Mouse (Mus musculus) cerebellum, adult (tissue): ENCODE data around the gene Ulk4.

Source experiments
- ATAC-seq: cut with Nextera tagmentation; 2 replicates; pipeline ENCODE4 v1.9.2; 2017; ENCODE audit warnings: mild to moderate bottlenecking, moderate library complexity, mixed read lengths; ENCODE audit not compliant: insufficient number of reproducible peaks, low FRiP score, low TSS enrichment

The Ulk4 gene

DNA sequence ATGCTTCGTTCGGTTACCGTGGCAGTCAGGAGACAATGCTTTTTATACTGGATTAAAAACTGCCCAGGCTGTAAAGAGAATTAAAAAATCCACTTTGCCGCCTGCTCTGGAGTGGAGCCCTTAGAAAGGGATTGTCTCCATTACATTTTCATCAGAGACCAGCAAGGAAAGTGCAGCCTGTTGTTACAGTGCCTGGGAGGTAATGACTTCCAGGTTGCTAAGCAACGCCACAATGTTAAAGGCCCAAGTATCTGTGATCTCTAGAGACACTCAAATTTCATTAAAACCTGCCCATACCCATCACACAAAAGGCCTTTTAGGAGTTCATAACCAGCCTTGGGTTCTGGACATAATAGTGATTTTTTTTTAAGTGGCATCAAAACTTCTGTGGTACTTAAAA lies 239.0 kb downstream of the Ulk4 start:
- ATAC-seq: no peak

DNA sequence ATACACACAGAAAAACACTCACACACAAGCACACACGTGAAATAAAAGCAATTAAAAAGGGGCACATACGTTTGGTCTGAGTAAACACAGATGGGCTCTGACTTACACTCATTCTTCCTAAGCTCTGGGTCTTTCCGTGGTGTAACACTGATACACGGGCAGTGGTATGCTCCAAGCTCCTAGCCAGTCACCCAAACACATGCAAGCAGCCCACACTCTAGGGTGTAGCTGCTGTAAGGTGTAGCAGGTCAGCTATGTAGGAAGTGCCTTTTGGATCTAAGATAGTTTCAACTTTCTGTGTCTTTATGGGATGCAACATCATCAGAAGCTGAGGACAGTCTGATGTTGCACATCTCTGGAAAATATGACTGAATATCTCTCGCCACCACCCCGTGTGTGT lies 241.7 kb downstream of the Ulk4 start:
- no peak for ATAC-seq

DNA sequence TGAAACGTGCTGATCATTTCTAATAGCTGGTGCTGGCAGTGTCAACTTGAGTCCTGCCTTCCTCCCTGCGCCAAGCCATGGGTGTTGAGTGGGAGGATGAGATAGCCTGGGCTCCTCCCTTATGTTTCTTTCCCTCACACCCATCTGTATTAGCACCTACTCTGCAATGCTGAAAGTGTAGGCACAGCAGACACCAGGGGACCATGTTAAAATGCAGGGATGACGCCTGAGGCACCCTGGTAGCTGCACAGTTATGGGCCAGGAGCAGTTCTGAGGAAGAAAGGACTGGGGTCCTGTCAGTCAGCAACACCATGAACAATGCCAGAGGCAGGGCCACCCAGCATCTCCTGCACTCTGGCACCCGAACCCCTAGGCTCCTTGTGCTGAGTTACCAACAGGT lies 243.4 kb downstream of the Ulk4 start:
- ATAC-seq: no peak

DNA sequence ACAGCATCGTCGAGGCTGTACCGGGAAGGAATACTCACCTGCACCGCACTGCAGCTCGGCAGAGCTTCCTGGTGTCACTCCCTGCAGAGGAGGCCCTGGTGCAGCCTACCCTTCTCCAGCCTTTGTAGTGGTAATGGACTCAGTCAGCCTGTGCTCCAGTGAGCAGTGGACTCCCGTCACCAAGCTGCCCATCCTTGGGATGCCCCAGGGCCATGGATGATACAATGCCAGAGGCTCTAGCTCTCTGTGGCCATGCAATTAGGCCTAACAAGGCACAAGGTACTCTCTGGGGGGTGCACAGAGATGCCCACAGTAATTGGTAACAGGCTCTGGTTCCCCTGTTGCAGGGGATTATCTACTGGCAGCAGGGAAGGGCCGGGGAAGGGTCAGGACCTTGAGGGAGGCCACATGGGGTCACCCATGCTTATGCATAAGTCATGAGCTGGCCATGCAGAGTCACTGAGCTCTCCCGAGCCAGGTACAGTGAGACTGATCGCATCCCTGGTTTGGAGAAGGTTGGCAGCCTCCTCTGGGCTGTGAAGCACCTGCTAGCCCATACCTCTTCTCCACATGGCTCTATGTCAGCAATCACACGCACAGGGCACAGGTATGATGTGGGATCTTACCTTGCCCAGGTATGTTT lies 244.6 kb downstream of the Ulk4 start:
- no peak for ATAC-seq

DNA sequence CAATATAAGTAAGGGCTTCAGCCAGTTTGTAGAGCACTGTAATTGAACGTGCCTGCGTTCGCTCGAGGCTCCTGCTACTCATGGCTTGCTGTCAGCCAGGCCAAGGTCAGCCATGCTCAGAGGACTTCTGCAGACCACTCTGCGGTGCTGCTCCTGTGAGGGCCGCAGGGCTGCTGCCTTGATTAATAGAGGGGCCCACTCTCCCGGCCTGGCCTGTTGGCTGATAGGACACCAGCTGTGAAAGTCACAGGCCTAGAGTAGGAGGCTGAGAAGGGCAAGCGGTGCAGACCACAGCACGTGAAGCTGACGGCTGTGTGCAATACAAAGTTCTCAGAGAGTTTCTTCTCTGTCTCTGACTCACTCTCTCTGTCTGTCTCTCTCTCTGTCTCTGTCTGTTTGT lies 246.0 kb downstream of the Ulk4 start:
- no peak for ATAC-seq

DNA sequence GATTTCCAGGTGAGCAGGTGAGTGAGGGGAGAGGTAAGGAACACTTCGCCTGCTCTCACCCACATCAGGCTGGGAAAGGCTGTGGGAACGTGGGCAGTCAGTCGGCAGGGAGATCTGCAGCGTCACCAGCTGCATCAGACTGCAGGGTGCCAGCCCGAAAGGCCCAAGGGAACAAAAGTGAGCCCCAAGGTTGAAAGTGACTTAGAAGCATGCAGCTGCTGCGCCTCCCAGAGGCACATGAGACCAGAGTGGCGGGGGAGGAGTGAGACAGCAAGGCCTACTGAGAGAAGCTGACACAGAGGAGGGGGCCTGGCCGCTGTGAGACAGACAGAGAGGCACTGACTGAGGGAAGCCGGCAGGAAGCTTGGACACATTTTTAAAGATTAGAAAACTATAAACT lies 247.2 kb downstream of the Ulk4 start:
- no peak for ATAC-seq

DNA sequence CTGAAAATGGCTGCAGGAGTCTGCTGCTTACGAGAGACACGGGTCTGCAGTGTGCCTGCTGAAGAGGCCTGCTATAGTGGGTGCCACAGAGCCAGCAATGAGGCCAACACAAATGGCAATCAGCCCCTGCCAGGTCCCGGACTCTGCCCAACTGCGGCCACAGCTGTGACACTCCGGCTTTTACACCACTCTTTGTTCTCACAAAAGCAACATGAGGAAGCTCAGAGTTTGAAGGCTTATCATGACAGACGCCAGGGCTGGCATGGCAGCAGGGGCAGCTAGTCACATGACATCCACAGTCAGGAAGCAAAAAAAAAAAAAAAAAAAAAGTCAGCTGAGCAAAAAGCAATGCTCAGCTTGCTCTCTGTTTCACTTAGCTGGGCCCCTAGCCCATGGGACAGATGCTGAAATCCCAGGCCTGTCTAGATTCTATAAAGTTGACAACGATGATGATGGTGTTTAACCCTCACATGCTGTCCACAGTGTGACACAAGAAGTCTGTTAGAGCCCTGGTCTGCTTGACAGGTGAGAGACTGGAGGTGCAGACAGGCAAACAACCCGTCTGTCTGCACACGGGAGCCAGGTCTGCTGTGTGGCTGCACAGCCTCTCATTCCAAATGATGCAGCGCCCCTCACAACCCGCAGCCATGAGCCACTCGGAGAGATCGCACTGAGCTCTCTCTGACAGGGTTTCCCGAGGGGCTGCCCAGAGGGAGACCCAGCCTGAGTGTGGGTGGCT lies 253.3 kb downstream of the Ulk4 start:
- no peak for ATAC-seq

DNA sequence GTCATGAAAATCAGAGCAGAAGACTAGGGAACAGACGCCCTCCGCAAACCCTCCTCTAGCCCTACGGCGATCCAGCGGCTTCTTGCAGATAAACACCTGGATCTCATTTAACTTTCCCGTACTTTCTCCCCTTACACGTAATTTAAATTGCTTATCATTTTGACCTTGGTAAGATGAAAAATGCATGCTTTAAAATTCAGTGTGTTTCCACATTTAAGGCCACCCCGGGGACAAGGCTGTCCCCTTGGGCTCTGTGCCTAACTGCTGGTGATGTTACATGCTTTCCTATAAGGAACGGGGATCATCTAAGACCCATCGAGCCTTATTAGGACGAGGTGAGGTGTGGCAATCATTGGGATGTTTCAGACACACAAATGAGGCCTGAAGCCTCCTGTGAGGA lies 256.6 kb downstream of the Ulk4 start:
- no peak for ATAC-seq

DNA sequence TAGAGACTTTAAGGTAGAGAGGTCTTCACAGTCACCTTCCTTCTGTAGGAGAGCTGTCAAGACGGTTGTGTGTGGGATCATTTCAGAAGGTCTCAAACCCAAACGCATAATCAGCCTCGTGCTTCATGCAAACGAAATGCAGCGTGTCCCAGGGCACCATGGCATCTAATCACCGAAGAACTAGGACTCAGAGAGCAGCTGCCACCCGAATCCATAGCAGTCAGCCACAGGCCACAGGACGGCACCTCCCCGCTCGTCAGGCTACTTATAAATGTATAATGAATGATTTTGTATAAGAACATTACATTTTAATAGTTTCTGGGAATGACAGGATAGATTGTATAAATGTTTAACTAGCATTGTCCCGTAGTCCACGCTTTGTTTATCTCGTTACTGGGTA lies 257.1 kb downstream of the Ulk4 start:
- no peak for ATAC-seq

DNA sequence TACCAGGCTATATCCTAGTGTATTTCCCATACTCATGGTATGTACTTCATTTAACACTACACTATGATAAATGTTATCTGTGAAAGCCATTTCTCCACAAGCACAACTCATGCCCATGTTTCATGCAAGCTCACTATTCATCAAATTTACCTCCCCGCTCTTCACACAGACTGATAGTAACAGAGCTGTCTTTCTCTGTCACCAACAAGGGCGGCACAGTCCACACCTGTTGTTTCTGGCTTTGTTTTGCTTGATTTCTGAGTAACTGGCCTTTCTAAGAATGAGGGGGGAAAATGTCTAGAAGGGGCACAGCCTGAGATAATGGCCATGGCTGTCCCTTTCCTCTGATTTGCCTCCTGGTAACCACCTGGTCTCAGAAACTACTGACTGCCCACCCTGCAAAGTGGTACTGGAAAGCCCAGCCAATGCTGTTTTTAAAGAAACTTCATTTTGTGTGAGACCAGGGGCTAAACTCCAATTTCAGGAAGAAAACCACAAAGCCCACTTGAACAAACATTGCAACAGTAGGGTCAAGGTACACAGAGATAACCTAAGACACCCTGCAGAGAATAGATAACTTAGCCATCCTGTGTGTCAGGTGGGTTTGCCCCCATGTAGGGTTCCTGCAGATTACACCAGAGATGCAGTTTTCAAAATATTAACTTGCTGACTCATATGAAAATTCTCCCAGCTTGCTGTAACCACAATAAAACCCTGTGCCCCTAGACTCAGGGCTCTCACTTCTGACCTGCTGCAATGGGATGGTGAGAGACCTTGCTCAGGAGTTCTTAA lies 258.3 kb downstream of the Ulk4 start:
- no peak for ATAC-seq

DNA sequence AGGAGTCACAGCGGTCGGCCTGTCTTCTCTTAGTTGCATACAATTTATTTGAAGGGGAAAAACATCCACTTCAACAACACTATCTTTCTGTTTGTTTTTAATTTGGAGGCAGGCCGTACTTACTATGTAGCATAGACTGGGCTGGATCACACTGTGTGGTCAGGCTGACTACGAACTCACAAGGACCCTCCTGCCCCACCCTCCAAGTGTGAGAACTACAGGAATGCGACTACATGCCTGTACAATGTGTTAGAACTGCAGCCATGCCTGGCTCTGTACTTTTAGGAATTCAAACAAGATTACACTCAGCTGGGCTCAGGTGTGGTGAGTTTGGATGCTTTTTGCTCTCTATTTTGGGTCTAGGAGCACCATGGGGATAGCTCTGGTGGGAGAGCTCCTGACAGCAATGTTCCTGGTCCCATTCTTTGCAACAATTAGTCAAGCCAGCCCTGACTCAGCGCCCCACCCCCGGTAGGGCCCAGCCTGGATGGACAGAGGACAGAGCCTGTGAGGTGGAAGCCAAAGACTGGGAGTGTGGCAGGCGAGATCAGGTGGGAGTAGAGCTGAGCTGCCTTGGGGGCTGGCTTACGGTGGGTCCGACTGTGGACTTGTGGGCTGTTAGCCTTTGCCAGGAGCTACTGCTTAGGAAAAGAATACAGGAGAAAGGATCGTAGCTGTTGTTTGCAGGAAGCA lies 261.0 kb downstream of the Ulk4 start:
- no peak for ATAC-seq

DNA sequence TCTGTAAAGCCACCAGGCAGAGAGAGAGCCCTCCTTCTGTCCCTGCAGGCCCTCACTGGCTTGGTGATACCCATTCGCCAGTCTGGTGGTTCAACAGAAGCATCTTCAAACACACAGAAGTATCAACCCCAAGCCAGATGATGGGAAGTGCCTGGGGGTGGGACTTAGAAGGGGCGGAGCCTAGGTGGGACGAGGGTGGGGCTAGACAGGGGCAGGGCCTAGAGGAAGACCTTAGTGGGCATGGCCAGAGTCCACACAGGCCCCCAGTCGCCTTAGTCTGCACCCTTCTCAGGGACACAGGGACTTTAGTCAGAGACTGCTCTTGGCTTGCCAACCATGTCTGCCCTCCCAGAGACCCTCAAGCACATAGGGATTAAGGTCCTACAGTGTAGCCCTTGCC lies 265.5 kb downstream of the Ulk4 start:
- no peak for ATAC-seq

DNA sequence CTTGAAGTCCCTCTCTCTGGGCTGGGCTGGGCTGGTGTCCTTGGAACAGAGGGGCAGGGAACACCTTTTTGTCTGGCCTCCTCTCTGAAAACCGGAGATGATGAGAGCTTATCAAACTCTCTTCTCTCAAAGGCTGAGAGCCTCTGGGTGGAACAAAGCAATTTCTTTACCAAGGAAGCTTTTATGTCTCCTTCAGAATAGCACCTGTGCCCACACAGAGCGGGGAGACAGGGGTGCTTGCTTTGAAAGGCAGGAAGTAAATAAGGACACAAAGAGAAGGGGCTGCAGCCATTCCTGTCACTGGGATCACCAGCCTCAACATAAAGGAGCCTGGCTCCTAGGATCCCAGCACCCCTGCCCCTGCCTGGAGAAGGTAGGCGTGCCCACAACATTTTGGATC lies 266.5 kb downstream of the Ulk4 start:
- no peak for ATAC-seq

DNA sequence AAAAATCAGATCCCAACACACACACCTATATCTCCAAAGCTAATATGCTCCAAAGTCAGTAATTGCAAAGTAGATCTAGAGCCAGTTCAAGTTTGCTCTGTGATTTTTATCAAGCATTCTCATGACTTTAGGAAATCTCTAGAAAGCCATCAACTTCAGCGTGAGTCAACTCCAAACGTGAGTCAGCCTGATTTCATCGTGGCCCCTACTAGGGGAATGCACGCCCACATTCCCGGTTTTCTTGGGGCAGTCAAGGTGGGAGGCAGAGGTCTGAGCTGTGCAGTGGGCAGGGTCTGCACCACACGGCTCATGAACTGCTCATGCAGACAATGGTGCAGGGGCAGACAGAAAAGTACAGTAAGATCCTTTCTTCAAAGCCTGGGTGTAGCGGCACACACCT lies 271.0 kb downstream of the Ulk4 start:
- ATAC-seq: no peak

DNA sequence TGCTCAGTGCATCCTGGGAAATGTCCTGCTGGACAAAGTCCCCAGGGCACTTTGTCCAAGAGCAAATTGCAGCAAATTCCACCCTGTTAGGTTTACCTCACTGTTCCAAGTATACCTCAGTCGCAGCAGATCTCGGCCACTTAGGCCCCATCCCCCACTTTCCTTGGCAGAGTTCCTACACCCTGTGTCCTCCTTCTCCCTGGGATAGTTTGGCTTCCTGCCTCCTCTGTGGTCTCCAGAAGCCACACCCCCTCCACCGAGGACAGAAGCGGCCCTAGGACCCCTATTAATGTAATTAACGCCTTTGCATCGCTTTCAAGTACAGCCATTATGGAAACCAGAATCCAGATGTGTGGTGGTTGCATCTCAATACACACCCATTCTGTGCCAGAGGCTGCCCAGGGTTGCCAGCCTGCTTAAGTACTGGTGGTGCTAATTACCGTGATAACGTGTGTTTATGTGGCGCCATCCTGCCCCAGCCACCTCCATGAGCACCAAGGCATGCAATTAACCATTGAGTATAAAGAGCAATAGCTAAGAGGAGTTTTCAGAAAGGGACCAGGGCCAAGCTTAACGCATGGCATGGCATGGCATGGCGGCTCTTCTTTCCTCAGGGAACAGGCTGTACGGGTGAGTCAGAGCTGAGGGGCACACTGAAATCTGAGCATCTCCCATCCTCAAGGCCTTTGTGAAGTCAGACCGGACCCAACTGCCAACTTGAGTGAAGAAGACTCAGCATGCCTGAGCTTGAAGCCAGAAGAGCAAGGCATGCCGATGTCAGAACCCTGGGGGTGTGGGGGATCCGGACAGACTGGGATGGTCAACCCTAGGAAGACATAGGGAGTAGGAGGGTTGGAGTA lies 275.1 kb downstream of the Ulk4 start:
- no peak for ATAC-seq

DNA sequence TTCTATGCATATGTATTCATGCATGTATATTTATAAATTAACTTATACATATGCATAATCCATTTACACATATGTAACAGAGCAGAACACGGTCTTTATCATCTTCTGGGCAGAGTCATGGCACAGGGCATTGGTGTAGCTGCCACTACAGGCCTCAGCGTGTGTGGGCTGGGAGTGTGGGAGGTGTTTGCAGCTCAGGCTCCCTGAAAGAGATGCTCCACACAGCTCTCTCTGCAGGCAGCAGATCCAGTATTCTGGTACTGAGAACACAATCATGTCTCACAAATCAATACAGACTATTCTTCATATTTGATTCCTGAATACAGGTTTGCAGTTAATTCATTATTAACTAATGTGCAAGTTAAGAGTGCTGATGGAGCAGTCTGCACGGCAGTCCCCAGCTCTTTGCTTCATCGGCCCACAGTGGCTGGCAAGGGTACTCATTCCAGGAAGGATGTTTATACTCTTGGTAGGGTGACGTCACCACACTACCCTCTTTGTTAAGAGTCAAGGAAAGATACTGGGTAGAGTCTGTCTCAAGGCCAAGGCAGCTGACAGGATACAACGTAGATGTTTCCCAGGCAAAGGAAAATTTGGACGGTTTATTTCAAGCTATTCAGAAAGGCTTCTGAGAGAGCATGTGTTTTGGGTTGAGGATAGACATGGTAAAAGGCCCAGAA lies 276.2 kb downstream of the Ulk4 start:
- no peak for ATAC-seq

DNA sequence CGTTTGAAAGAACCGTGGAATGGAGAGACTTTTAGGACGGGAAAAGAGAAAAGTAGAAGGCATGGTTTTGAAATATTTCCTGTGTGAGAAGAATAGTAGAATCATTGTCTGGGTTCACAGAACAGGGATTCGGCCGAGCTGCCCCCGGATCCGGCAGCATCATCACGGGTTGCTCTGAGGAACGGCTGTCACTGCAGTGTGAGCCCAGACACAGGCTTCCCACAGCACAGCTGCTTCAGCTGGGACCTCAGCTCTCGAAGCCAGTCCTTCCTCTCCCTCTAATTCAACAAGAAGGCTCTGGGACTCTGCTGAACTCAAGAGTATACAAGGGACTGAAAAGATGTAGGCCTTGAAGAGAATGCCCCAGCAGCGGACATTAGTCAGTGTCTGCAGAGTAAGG lies 278.3 kb downstream of the Ulk4 start:
- ATAC-seq: no peak

DNA sequence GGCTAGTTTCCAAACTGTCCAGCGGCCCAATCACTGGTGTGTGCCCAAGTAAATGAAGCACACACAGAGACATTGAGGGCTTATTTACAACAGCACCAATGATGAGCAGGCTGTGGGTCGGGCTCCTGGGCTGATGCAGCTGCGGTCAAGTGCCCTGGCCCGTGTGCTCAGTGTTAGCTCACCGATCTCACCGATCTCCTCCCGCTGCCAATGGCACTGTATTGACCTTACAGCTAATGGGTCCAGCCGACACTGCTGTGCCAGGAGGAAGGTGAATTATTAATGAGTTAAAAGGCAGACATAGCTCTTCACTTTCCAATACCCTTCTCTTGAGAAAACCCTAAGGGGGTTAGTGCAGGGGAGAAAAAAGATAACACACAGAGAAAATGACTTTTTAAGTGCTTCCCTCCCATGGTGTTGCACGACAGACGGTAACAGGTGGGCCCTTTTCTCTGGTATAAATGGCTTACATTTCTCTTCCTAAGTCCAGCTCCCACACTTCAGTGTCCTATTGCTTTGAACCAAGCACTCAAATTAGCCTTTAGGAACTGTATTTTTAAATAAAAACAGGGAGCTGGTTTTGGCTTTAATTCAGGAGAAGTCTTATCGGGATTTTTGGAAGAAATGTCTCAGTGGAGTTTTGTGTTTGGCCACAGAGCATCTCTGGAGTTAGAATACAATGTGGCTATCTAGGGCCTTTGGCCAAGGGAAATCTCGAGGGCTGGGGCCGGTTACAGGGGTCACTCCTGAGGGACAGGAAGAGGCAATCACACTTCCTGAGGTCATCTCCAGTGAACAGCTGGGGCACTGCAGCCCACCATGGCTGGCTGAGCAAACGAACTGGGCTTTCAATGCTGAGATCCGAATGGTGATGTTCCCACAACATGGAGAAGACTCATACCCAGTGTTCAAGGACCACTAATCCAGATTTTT lies 282.5 kb downstream of the Ulk4 start:
- no peak for ATAC-seq
